Mouse (Mus musculus) cerebellum, adult 11-12 months (tissue): Measurements from ENCODE around the gene Kcnip4.

ENCODE experiments used
- DNase-seq: peaks from one replicate; pipeline ENCODE4 v3.0.0; 2022

The Kcnip4 gene

DNA sequence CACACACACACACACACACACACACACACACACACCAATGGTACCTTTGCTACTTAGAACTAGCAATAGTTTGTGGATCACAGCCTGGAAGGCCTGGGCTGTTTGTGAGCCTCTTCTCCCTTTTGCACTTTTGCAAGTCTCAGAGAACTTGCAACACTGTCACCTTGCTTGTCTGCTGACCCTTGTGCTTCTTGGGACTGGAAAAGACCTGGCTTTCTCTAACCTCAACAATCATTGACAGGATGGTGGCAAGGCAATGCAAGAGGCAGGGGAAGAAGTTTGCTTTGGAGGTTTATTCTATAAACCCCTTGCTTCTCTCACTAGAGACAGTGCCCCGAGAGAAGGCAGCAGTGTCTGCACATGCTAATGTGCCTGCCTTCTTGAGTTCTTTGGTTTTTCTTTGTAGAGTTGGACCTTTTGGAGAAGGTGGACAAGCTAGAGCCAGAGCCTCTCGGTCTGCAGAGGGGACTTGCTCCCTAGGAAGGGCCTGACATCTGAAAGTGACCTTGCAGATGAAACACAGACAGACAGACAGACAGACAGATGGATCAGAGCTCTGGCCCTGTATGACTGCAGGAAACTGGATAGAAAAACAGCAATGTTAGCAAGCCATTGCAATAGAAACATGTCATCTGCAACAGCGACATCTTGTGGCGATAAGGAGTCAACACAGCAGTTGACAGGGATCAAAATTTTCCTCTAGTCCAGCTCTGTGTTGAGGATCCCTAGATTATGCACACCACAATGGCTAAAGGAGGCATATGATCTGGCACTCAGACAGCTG, 174.4 kb downstream of the Kcnip4 start:
- DNase-seq: peak; percentile 50

- DNase-seq: no peak
Measured at GRCm38 (mm10) chr5:49349541-49349940, 175.2 kb downstream of the Kcnip4 start.

DNA sequence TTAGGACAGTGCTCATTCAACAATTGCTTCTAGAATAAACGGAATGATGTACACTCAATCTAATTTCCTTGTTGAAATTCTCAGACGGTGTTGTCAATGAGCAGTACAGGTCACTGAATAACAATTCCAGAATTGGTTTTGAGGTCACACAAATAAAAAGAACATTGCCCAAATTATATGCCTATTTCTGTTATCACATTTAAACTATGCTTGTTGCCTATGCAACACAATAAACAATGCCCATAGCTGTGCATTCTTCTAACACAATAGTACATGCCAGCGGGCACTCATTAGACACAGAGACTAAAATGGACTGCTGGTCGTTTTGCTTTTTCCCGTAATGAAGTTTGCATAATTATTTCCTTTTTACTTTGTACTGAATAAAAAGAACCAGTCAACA, 176.2 kb downstream of the Kcnip4 start:
- DNase-seq: no peak

GRCm38 (mm10) chr5:49344606-49345005, 180.1 kb downstream of the Kcnip4 start:
- DNase-seq: no peak

DNA sequence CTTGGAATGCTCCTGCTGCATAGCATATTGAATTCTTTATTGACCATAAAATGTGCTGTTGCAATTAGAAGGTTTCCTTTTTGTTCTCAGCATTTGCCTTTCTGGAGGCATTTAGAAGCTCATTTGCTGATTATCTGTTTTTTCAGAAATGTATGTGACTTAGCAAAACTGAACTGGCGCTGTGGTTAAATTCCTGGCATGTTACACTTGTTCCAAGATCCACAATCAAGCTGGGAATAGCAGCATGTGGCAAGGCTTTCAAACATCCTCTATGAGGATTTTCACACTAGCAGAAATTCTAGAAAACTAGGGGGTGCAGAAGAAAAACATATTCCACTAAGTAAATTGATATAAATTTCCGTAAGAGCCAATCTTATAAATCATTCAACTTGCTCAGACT, 187.5 kb downstream of the Kcnip4 start:
- DNase-seq: no peak

DNA sequence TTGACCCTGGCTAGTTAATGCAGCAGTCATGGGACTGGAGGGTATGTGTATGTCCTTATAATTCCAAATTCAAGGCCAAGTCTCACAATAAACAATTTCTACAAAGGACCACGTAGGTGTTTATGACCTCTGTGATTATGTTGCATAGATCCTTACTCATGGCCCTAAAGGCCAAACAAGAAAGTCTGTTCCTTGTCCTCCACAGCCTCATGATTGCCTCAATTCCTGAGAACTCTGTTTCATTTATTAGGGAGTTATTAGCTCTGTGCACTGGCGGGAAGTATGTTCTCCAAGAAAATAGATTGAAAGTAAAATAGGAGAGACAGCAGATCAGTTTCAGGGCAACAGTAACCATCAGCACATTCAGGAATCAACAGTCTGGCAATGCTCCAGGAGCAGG, 191.6 kb downstream of the Kcnip4 start:
- DNase-seq: no peak

DNA sequence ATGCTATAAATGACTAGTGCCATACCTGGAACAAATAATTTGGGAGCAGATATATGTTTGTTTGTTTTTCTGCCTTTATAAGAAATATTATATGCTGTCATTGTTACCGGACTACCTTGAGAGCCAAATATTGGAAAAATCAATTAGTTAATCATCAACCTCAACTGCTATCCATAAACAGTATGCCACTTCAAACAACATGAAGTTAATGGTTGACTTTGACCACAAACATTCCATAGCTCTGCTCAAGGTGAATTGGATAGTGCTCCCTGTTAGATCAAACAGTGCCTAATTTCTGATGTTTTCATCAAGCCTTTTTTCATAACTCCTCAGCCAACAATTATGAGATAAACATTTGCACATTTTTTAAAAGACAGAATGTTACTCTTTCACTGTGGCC, 195.7 kb downstream of the Kcnip4 start:
- no peak for DNase-seq

DNA sequence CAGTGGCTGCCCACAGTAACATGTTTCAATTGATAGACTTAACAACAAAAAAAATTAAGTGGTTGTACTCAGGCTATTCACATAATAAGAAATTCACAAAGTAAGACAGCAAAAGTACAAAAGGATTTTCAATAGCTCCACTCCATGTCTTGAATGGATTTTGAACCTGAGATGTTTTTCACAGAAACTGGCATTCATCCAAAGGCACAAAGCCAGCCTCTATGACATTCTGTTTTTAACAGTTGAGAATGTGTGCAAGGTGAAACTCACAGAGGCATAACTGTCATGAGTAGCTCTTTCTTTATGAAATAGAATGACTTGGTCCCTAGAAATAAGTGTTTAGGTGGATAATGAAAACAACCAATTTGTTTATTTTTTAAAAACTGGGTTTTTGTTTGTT, 206.0 kb downstream of the Kcnip4 start:
- no peak for DNase-seq

- no peak for DNase-seq
Measured at GRCm38 (mm10) chr5:49317869-49318268, 206.8 kb downstream of the Kcnip4 start.

DNA sequence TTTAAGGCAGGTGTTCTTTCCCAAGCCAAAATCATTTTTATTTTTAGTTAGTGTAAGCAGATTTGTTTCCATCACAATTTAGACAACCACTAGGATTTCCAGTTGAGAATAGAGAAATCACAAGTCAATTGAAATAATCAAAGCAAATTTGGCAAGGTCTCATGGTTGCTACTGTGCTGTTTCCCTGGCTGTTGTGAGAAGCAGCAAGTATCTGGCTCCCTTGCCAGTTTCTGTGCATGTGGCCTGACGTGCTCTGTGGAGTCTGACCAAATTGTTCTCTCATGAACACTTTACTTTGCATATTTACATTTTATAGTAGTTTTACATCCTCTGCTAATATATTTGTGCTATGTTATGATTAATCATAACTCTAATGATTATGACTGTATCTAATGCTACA, 217.9 kb downstream of the Kcnip4 start:
- peak; percentile 54 for DNase-seq

- DNase-seq: no peak
Measured at GRCm38 (mm10) chr5:49305321-49305720, 219.4 kb downstream of the Kcnip4 start.

DNA sequence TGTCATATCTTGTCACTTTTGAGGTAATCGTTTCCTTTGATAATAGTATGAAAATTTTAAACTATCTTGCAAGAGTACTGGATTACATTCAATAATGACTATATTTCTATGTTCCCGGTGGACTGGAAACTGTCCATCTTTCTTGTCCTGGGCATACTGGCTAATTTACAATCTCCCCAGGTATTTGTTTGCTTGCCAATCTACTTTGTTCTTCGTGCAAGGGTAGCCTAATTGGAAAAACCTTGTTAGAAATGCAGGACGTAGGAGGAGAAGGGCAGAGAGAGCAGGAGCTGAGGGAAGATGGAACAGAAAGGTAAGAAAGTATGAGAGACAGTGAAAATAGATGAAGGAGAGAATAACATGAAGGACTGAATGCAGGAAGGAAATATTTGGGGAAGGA, 226.1 kb downstream of the Kcnip4 start:
- DNase-seq: peak; percentile 46

DNA sequence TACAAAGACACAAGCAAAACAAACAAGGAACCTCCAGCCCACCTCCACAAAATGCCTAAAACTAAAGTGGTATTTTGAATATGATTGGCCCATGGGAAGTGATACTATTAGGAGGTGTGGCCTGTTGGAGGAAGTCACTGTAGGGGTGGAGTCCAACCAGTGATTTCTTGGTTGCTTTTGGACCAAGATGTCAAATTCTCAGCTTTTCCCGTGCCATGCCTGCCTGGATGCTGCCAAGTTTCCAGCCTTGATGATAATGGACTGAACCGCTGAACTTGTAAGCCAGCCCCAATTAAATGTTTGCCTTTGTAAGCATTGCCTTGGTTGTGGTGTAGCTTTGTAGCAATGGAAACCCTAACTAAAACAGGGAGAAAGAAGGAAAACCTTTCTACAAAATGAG, 232.3 kb downstream of the Kcnip4 start:
- DNase-seq: no peak

DNA sequence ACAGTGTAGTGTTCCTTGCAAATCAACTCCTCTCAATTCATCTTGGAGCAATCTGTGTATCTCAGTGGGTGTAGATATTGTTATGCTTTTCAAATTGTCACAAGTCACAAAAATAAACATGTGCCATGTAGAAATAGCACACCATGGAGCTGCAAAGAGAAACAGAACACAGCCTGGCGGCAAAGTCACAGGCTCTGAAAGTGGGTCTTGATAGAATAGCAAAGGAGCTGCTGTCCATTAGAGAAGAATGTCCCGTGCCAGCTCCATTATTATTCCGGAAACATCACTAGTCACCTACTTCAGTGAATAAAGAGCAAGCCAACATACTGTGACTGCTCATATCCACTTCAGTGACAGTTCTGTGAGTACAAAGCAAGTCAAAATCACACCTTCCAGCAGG, 232.9 kb downstream of the Kcnip4 start:
- DNase-seq: peak; percentile 25

DNA sequence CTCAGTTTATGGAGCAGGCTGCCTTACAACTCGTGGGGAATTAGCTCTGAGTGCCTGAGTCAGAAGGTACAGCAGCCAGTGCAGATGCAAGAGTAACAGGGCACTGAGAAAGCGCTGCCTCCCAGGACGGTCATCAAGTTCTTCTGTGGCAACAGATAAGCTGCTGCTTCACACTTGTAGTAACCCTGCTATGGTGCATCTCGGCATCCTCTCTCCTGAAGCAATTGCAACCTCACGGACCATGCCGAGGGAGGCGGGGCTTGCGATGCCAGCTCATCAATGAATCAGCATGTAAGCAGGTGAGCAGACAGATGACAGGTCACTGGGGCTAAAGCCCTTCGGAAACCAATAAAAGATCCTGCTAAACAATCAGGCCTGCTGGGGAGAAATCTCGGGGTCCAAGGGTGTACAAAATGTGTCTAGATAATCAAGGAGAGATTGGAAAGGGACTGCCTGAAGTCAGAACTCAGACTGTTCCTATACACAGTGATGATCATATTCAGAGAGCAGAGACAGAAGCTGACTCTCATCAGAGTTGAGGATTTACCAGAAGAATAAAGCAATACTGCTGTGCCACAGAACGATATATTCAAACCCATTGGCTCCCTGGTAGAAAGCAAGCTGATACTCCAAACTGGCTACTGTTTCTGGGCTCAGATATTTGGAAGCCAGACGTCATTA, 239.1 kb downstream of the Kcnip4 start:
- DNase-seq: peak; percentile 18

- no peak for DNase-seq
Measured at GRCm38 (mm10) chr5:49284776-49285175, 239.9 kb downstream of the Kcnip4 start.

GRCm38 (mm10) chr5:49283403-49283802, 241.3 kb downstream of the Kcnip4 start:
- DNase-seq: no peak

- no peak for DNase-seq
Measured at GRCm38 (mm10) chr5:49271864-49272263, 252.8 kb downstream of the Kcnip4 start.

GRCm38 (mm10) chr5:49268807-49269206, 255.9 kb downstream of the Kcnip4 start:
- no peak for DNase-seq

DNA sequence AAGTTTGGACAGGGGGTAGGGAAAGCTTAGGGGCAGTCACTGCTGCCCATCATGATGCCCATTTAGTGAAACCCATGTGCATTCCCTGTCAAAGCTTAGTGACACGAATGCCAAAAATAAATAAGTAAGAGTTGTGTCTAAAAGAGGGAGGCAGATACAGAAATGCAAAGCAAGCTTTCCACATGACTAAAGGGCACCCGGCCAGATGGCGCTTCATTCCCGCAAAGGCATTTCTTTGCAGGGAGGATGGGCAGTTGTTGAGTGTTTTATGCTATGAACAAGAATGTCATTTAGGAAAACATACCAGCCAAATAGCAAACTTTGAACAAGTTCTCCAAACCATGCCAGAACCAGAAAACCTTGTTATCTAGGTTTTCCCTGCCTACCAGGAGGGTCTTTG, 265.4 kb downstream of the Kcnip4 start:
- no peak for DNase-seq

DNA sequence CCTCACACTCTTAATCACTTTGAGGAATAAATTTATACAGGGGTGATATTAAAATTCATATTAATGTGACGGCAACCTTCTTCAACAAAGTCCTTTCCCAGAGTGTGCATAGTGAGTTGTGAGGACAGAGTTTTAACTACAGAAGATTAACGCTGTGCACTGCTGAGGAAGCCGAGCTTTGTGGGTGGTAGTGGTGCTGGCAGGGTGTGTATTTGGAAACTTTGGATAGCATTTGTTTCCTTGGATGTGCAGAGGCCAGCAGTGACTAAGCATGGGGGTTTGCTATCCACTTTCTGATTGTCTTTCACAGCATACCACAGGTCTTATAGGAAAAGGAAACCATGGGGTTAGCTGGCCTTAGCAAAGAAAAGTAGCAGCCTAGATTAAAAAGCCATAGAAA, 267.9 kb downstream of the Kcnip4 start:
- no peak for DNase-seq

DNA sequence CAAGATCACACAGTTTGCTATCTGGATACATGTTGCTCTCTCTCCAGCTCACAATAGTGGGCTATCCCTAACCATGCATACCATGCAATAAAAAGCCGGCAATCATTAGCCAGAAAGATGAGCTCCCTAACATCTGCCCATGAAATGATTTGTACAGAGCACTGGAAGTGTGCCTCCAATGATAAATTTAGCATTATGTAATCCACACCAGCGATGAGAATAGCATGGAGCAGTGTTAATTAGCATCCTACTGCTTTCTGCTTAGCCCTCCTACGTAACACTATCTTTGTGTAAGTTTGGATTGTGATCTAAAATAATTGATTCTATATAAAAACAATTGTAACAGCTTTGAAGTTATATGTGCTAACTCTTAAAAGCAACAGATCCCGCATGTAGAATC, 268.7 kb downstream of the Kcnip4 start:
- no peak for DNase-seq

DNA sequence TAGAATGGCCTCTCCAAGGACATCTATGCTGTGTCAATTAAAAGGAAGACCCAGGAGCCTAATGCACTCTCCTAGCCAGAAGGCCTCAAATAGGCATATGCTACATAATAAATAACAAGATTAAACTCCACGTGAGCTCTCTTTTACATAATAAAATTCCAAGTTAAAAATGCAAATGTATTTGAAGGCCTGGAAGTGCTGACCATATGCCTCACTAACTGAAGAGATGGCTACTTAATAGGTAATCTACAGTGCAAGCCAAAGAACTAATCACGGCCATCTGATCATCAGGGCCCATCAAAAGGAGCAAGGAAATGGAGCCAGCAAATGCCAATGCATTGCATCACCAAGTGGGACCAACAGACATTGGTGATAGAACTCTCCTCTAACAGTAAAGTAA, 277.6 kb downstream of the Kcnip4 start:
- DNase-seq: peak; percentile 22

GRCm38 (mm10) chr5:49244414-49244813, 280.3 kb downstream of the Kcnip4 start:
- DNase-seq: no peak

GRCm38 (mm10) chr5:49241708-49242107, 283.0 kb downstream of the Kcnip4 start:
- no peak for DNase-seq
